Mouse (Mus musculus) erythroblast, embryonic 14.5 days (primary cell): Measurements from ENCODE around the gene Maml1.

ENCODE experiments used
- GATA1 ChIP-seq: IDR thresholded peaks from 2 replicates; pipeline ENCODE4 v1.6.1; 2012; ENCODE audit warnings: low read length, inconsistent platforms, mixed read lengths
- TAL1 ChIP-seq: IDR thresholded peaks from 3 replicates; pipeline ENCODE4 v1.6.1; 2012; ENCODE audit warnings: low read length, inconsistent platforms, mixed read lengths

DNA sequence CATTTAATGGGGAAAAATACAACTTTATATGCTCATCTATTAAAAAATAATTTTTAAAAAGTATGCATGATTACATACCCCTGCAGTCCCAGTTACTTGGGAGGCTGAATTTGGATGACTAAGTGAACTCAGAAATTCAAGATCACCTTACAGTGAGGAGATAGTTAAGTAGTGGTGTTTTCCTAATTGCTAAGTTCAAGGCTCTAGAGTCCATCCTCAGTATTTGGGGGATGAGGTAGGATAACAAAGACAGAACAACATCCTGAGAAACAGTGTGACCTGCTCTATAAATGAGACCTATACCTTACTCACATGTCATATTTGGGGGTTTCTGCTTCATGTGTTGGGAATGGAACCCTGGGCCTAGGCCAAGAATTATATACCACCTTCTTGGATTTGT, 30.2 kb upstream of the Maml1 start:
- TF ChIP-seq TAL1 (no peak), GATA1 (no peak)
